Mouse (Mus musculus): ENCODE measurements at regions not wholly inside any gene's neighbourhood (a gene's known extent, or its start where the extent isn't known, plus 50 kb on each side); places are given as distances from the start of the nearest gene placed in this dataset.
"Not testable (repeated sequence)": the region's sequence is repeated elsewhere in the genome, so short reads cannot be mapped to it uniquely, and the experiment has no call there.

- not testable (repeated sequence) for H3K4me1 ChIP-seq; H3K36me3 ChIP-seq (replicated peaks); H3K27me3 ChIP-seq (ENCODE audit: poor library complexity, severe bottlenecking); H3K4me3 ChIP-seq; H3K9me3 ChIP-seq; DNase-seq (ENCODE audit: extremely low spot score, low spot score); H3K27ac ChIP-seq
- WGBS: 89% methylated on average over 1 of the region's 1 CpGs
Measured at GRCm38 (mm10) chr11:40159161-40159560, 535.8 kb downstream of the Mat2b start.

GRCm38 (mm10) chr11:40149312-40149711 is 545.7 kb downstream of the Mat2b start:
- Histone ChIP-seq H3K27ac (no peak overlapping the region), H3K27me3 (ENCODE audit: poor library complexity, severe bottlenecking) (no peaks in the 10 kb centered on the region), H3K4me1 (no peaks in the 10 kb centered on the region), H3K4me3 (no peak overlapping the region), H3K36me3 (replicated peaks) (no peaks in the 10 kb centered on the region), H3K9me3 (no peaks in the 10 kb centered on the region)
- WGBS: 32% methylated on average over 4 of the region's 4 CpGs
- DNase-seq (ENCODE audit: extremely low spot score, low spot score): peak; percentile 49

GRCm38 (mm10) chr11:40137803-40138202 is 557.2 kb downstream of the Mat2b start:
- Histone ChIP-seq H3K36me3 (replicated peaks) (no peaks in the 10 kb centered on the region), H3K9me3 (no peaks in the 10 kb centered on the region), H3K27me3 (ENCODE audit: poor library complexity, severe bottlenecking) (no peaks in the 10 kb centered on the region), H3K4me1 (no peaks in the 10 kb centered on the region), H3K4me3 (no peak overlapping the region), H3K27ac (no peak overlapping the region)
- 89% methylated on average over 7 of the region's 7 CpGs for WGBS
- DNase-seq (ENCODE audit: extremely low spot score, low spot score): no peak

GRCm38 (mm10) chr11:40102613-40103012 is 592.4 kb downstream of the Mat2b start:
- WGBS: 95% methylated on average over 1 of the region's 1 CpGs
- Histone ChIP-seq H3K27me3 (ENCODE audit: poor library complexity, severe bottlenecking) (no peaks in the 10 kb centered on the region), H3K27ac (no peak overlapping the region), H3K4me3 (no peak overlapping the region), H3K36me3 (replicated peaks) (no peaks in the 10 kb centered on the region), H3K4me1 (no peaks in the 10 kb centered on the region), H3K9me3 (no peaks in the 10 kb centered on the region)
- DNase-seq (ENCODE audit: extremely low spot score, low spot score): no peak

GRCm38 (mm10) chr11:40074317-40074716 is 620.7 kb downstream of the Mat2b start:
- Histone ChIP-seq H3K27me3 (ENCODE audit: poor library complexity, severe bottlenecking) (no peaks in the 10 kb centered on the region), H3K27ac (no peak overlapping the region), H3K36me3 (replicated peaks) (no peaks in the 10 kb centered on the region), H3K9me3 (no peaks in the 10 kb centered on the region), H3K4me1 (no peaks in the 10 kb centered on the region), H3K4me3 (no peak overlapping the region)
- no peak for DNase-seq (ENCODE audit: extremely low spot score, low spot score)
- WGBS: 93% methylated on average over 2 of the region's 2 CpGs

- H3K9me3 ChIP-seq: no peaks in the 10 kb centered on the region
- no peaks in the 10 kb centered on the region for H3K4me1 ChIP-seq
- H3K27me3 ChIP-seq (ENCODE audit: poor library complexity, severe bottlenecking): no peaks in the 10 kb centered on the region
- DNase-seq (ENCODE audit: extremely low spot score, low spot score): no peak
- H3K36me3 ChIP-seq (replicated peaks): no peaks in the 10 kb centered on the region
- 40% methylated on average over 1 of the region's 1 CpGs for WGBS
- H3K4me3 ChIP-seq: no peak overlapping the region
- H3K27ac ChIP-seq: no peak overlapping the region
Measured at GRCm38 (mm10) chr11:40050503-40050902, 644.5 kb downstream of the Mat2b start.

- 88% methylated on average over 3 of the region's 3 CpGs for WGBS
- DNase-seq (ENCODE audit: extremely low spot score, low spot score): no peak
- Histone ChIP-seq H3K4me1 (peaks cover 6% of the 10 kb centered on the region), H3K27me3 (ENCODE audit: poor library complexity, severe bottlenecking) (no peaks in the 10 kb centered on the region), H3K4me3 (no peak overlapping the region), H3K9me3 (no peaks in the 10 kb centered on the region), H3K36me3 (replicated peaks) (no peaks in the 10 kb centered on the region), H3K27ac (no peak overlapping the region)
Measured at GRCm38 (mm10) chr11:40027511-40027910, 667.5 kb downstream of the Mat2b start.

- H3K4me1 ChIP-seq: 0 out of 2 replicates have a peak, but pooled peaks cover 6% of the 10 kb centered on the region
- no peaks in the 10 kb centered on the region for H3K27me3 ChIP-seq (ENCODE audit: poor library complexity, severe bottlenecking)
- no peaks in the 10 kb centered on the region for H3K36me3 ChIP-seq (replicated peaks)
- no peak overlapping the region for H3K27ac ChIP-seq
- no peaks in the 10 kb centered on the region for H3K9me3 ChIP-seq
- H3K4me3 ChIP-seq: no peak overlapping the region
- DNase-seq (ENCODE audit: extremely low spot score, low spot score): no peak
- 60% methylated on average over 2 of the region's 2 CpGs for WGBS
Measured at GRCm38 (mm10) chr11:39999483-39999882, 695.5 kb downstream of the Mat2b start.

- Histone ChIP-seq H3K9me3 (no peaks in the 10 kb centered on the region), H3K27ac (no peak overlapping the region), H3K4me3 (no peak overlapping the region), H3K36me3 (replicated peaks) (no peaks in the 10 kb centered on the region), H3K27me3 (ENCODE audit: poor library complexity, severe bottlenecking) (no peaks in the 10 kb centered on the region), H3K4me1 (0 out of 2 replicates have a peak, but pooled peaks cover 6% of the 10 kb centered on the region)
- 82% methylated on average over 1 of the region's 1 CpGs for WGBS
- no peak for DNase-seq (ENCODE audit: extremely low spot score, low spot score)
Measured at GRCm38 (mm10) chr11:39998612-39999011, 696.4 kb downstream of the Mat2b start.

- no peaks in the 10 kb centered on the region for H3K27me3 ChIP-seq (ENCODE audit: poor library complexity, severe bottlenecking)
- H3K27ac ChIP-seq: no peak overlapping the region
- no peak overlapping the region for H3K4me3 ChIP-seq
- H3K4me1 ChIP-seq: no peaks in the 10 kb centered on the region
- H3K36me3 ChIP-seq (replicated peaks): no peaks in the 10 kb centered on the region
- H3K9me3 ChIP-seq: no peaks in the 10 kb centered on the region
- WGBS: 84% methylated on average over 4 of the region's 4 CpGs
- no peak for DNase-seq (ENCODE audit: extremely low spot score, low spot score)
Measured at GRCm38 (mm10) chr11:39972585-39972984, 722.4 kb downstream of the Mat2b start.

- Histone ChIP-seq H3K36me3 (replicated peaks) (no peaks in the 10 kb centered on the region), H3K27ac (no peak overlapping the region), H3K4me3 (no peak overlapping the region), H3K4me1 (no peaks in the 10 kb centered on the region), H3K27me3 (ENCODE audit: poor library complexity, severe bottlenecking) (no peaks in the 10 kb centered on the region), H3K9me3 (no peaks in the 10 kb centered on the region)
- DNase-seq (ENCODE audit: extremely low spot score, low spot score): no peak
Measured at GRCm38 (mm10) chr11:39963705-39964104, 731.3 kb downstream of the Mat2b start.

- H3K27me3 ChIP-seq (ENCODE audit: poor library complexity, severe bottlenecking): no peaks in the 10 kb centered on the region
- no peak for DNase-seq (ENCODE audit: extremely low spot score, low spot score)
- H3K36me3 ChIP-seq (replicated peaks): no peaks in the 10 kb centered on the region
- no peaks in the 10 kb centered on the region for H3K9me3 ChIP-seq
- H3K4me3 ChIP-seq: no peak overlapping the region
- H3K27ac ChIP-seq: no peak overlapping the region
- H3K4me1 ChIP-seq: no peaks in the 10 kb centered on the region
Measured at GRCm38 (mm10) chr11:39954426-39954825, 740.6 kb downstream of the Mat2b start.

- no peak overlapping the region for H3K4me3 ChIP-seq
- no peak overlapping the region for H3K27ac ChIP-seq
- H3K9me3 ChIP-seq: no peaks in the 10 kb centered on the region
- no peaks in the 10 kb centered on the region for H3K27me3 ChIP-seq (ENCODE audit: poor library complexity, severe bottlenecking)
- no peaks in the 10 kb centered on the region for H3K36me3 ChIP-seq (replicated peaks)
- no peak for DNase-seq (ENCODE audit: extremely low spot score, low spot score)
- no peaks in the 10 kb centered on the region for H3K4me1 ChIP-seq
- WGBS: 81% methylated on average over 2 of the region's 2 CpGs
Measured at GRCm38 (mm10) chr11:39944196-39944595, 750.8 kb downstream of the Mat2b start.

GRCm38 (mm10) chr11:39934216-39934615 is 760.8 kb downstream of the Mat2b start:
- no peaks in the 10 kb centered on the region for H3K27me3 ChIP-seq (ENCODE audit: poor library complexity, severe bottlenecking)
- no peaks in the 10 kb centered on the region for H3K9me3 ChIP-seq
- no peak overlapping the region for H3K27ac ChIP-seq
- no peaks in the 10 kb centered on the region for H3K4me1 ChIP-seq
- DNase-seq (ENCODE audit: extremely low spot score, low spot score): no peak
- H3K36me3 ChIP-seq (replicated peaks): no peaks in the 10 kb centered on the region
- 82% methylated on average over 2 of the region's 2 CpGs for WGBS
- no peak overlapping the region for H3K4me3 ChIP-seq
